24 mouse cellular contexts compared by ENCODE assay signal in genomic region chr19:56562433-56563138, GRCm38 (mm10). TPM values are rescaled to one million over a fixed set of nuclear protein-coding genes. Genes with fewer than 3 reads are reported as not detected.
DNase-seq lines count a peak whose midpoint lies in the region; ATAC-seq and TF ChIP-seq lines count a peak whose summit lies in the region.
"Had no signal": no experiment of that assay in that cellular context is flagged by ENCODE, and none has a peak within 500 bp of the region (broad histone marks: within the 10 kb centered on the region; RNA-seq: fewer than 3 reads in every experiment).

No protein-coding gene starts in this region.

- no peak for TF ChIP-seq CTCF in lung, adult 2 months (IDR thresholded peaks at IDR 0.05; ENCODE audit: insufficient read depth, low read length)

- no peak overlapping the region for H3K4me3 ChIP-seq in lung, adult 2 months (replicated peaks; ENCODE audit: extremely low read depth, low read depth, low read length)
- H3K4me3 ChIP-seq in liver, embryonic 12.5 days = no peak overlapping the region
- H3K4me3 ChIP-seq in liver, embryonic 16.5 days (ENCODE audit: low read depth, low read length) = no peak overlapping the region
- H3K4me3 ChIP-seq: embryonic facial prominence, embryonic 10.5 days; forebrain, embryonic 13.5 days; gastrocnemius, adult 2 months; heart, embryonic 10.5 days; hindbrain, embryonic 12.5 days had no signal

- H3K27me3 ChIP-seq in liver, embryonic 12.5 days (replicated peaks) = no peaks in the 10 kb centered on the region
- no peaks in the 10 kb centered on the region for H3K27me3 ChIP-seq in liver, embryonic 16.5 days (ENCODE audit: control insufficient read depth, insufficient read depth, low read depth, low read length)
- H3K27me3 ChIP-seq: CH12.LX; forebrain, embryonic 13.5 days; hindbrain, embryonic 12.5 days; Patski had no signal

- peak; percentile 2 for DNase-seq in lung, adult 2 months
- no peak for DNase-seq in lung, postnatal 36 days
- DNase-seq in thymus, postnatal 0 days (ENCODE audit: low spot score) = no peak
- DNase-seq in retina, postnatal 1 day = no peak
- no peak for DNase-seq in adrenal gland, adult (ENCODE audit: inconsistent age in 2 of 2, low spot score in 1 of 2)
- DNase-seq: adrenal gland, adult 2 months; adrenal gland, postnatal 25 days; cerebellum, adult 18-20 months; cerebellum, adult 9-11 months; cerebellum, postnatal 36 days; gastrocnemius, adult 2 months; gastrocnemius, postnatal 36 days; heart, adult 11 months; heart, postnatal 10 days; heart, postnatal 4 days had no signal

- H3K9me3 ChIP-seq in liver, embryonic 12.5 days (replicated peaks) = no peaks in the 10 kb centered on the region
- no peaks in the 10 kb centered on the region for H3K9me3 ChIP-seq in liver, embryonic 16.5 days (replicated peaks; ENCODE audit: control insufficient read depth, low read length)
- H3K9me3 ChIP-seq: embryonic facial prominence, embryonic 10.5 days; forebrain, embryonic 13.5 days; heart, embryonic 10.5 days; hindbrain, embryonic 12.5 days had no signal

- no peak overlapping the region for H3K9ac ChIP-seq in liver, embryonic 12.5 days
- H3K9ac ChIP-seq in liver, embryonic 16.5 days (ENCODE audit: low read depth, low read length) = no peak overlapping the region
- H3K9ac ChIP-seq: forebrain, embryonic 13.5 days; hindbrain, embryonic 12.5 days had no signal

- TF ChIP-seq POLR2A in lung, adult 2 months (IDR thresholded peaks at IDR 0.05; ENCODE audit: borderline replicate concordance, extremely low read depth, low read depth, low read length) = no peak

- WGBS in lung, adult 2 months = 76% methylated on average over 9 of the region's 9 CpGs
- 76% methylated on average over 9 of the region's 9 CpGs for WGBS in liver, embryonic 12.5 days (ENCODE audit: insufficient replicate concordance)
- 72% methylated on average over 9 of the region's 9 CpGs for WGBS in liver, embryonic 16.5 days (ENCODE audit: insufficient replicate concordance)

- no peak overlapping the region for H3K27ac ChIP-seq in liver, embryonic 12.5 days
- H3K27ac ChIP-seq in liver, embryonic 16.5 days (ENCODE audit: low read length) = no peak overlapping the region
- H3K27ac ChIP-seq: embryonic facial prominence, embryonic 10.5 days; forebrain, embryonic 13.5 days; gastrocnemius, adult 2 months; heart, embryonic 10.5 days; hindbrain, embryonic 12.5 days had no signal

- peak; percentile 73; the same call in 1 of the 2 replicates for ATAC-seq in liver, embryonic 12.5 days
- ATAC-seq in liver, embryonic 16.5 days (ENCODE audit: low read depth) = 0 out of 2 replicates have a peak, but pooled peaks have one; percentile 38
- ATAC-seq: activated CD4-positive, CD25-positive, alpha-beta regulatory T cell, adult 4 months; forebrain, embryonic 13.5 days; Patski had no signal

- H3K4me1 ChIP-seq in lung, adult 2 months (ENCODE audit: control insufficient read depth, insufficient read depth, low read length) = peaks cover 12% of the 10 kb centered on the region
- H3K4me1 ChIP-seq in liver, embryonic 12.5 days = peaks cover 51% of the 10 kb centered on the region
- H3K4me1 ChIP-seq in liver, embryonic 16.5 days (ENCODE audit: control insufficient read depth, low read depth, low read length) = peaks cover 17% of the 10 kb centered on the region

- H3K36me3 ChIP-seq in liver, embryonic 12.5 days = peaks cover 44% of the 10 kb centered on the region
- H3K36me3 ChIP-seq in liver, embryonic 16.5 days (ENCODE audit: control insufficient read depth, insufficient read depth) = no peaks in the 10 kb centered on the region

- H3K4me2 ChIP-seq in liver, embryonic 12.5 days = no peak overlapping the region
- H3K4me2 ChIP-seq in liver, embryonic 16.5 days (ENCODE audit: low read depth, low read length) = no peak overlapping the region
- H3K4me2 ChIP-seq: forebrain, embryonic 13.5 days; hindbrain, embryonic 12.5 days had no signal

RNA-seq across cellular contexts. Expression of gene Nhlrc2, which starts 14.5 kb away (rescaled TPM):
- 17.3 and 28.9 TPM in 2 replicates for polyA plus RNA-seq in lung, adult 2 months (2012; rRNA removed)
- polyA plus RNA-seq in liver, embryonic 12.5 days (2016; fragmentation: Nextera tagmentation; extraction: Ambion mirVana) = 11.1 and 12.0 TPM in 2 replicates
- 7.2 and 7.8 TPM in 2 replicates for polyA plus RNA-seq in liver, embryonic 16.5 days (2015; fragmentation: Nextera tagmentation; extraction: Ambion mirVana)
- 12.6 and 13.2 TPM in 2 replicates for polyA plus RNA-seq in thymus, postnatal 0 days (2015; fragmentation: Nextera tagmentation; extraction: Ambion mirVana)

RNA-seq across cellular contexts. Expression of gene Dclre1a, which starts 14.6 kb away (rescaled TPM):
- polyA plus RNA-seq in lung, adult 2 months (2012; rRNA removed) = 5.1 and 6.3 TPM in 2 replicates
- 18.9 and 19.3 TPM in 2 replicates for polyA plus RNA-seq in liver, embryonic 12.5 days (2016; fragmentation: Nextera tagmentation; extraction: Ambion mirVana)
- polyA plus RNA-seq in liver, embryonic 16.5 days (2015; fragmentation: Nextera tagmentation; extraction: Ambion mirVana) = 16.1 and 16.9 TPM in 2 replicates
- 8.0 and 8.3 TPM in 2 replicates for polyA plus RNA-seq in thymus, postnatal 0 days (2015; fragmentation: Nextera tagmentation; extraction: Ambion mirVana)
